Mouse (Mus musculus) ES-Bruce4 (cell line): ENCODE data around the gene Gm39653.

ENCODE experiments used
- CTCF ChIP-seq: IDR thresholded peaks from one replicate; pipeline ENCODE4 v1.8.1; 2011; ENCODE audit warnings: low read depth, low read length
- EP300 ChIP-seq: IDR thresholded peaks from 2 replicates; pipeline ENCODE4 v1.6.1; 2011; ENCODE audit warnings: low read depth, low read length; ENCODE audit not compliant: insufficient read depth
- POLR2A ChIP-seq: IDR thresholded peaks from one replicate; pipeline ENCODE4 v1.8.1; 2011; ENCODE audit warnings: low read length; ENCODE audit not compliant: insufficient read depth

GRCm38 (mm10) chr1:63579153-63579552 lies 36.6 kb upstream of the Gm39653 start:
- no peak for TF ChIP-seq CTCF
- no peak for TF ChIP-seq POLR2A
- no peak for TF ChIP-seq EP300
